Mouse (Mus musculus) kidney, embryonic 14.5 days (tissue): Measurements from ENCODE around the gene Has3. TPM values are rescaled to one million over a fixed set of nuclear protein-coding genes. Genes with fewer than 3 reads are reported as not detected.

Source experiments
- ATAC-seq: fragments of 200-750 bp; cut with Nextera tagmentation; 2 replicates; pipeline ENCODE4 v1.8.0; 2017; ENCODE audit warnings: moderate number of reproducible peaks, mild to moderate bottlenecking, moderate TSS enrichment, moderate library complexity; ENCODE audit not compliant: low FRiP score, low TSS enrichment
- H3K27ac ChIP-seq: fragments of 300-500 bp; sonication (generic); 2 replicates; pipeline ENCODE4 v1.5.1; 2014; ENCODE audit warnings: low read depth, mild to moderate bottlenecking, low read length, moderate library complexity, mixed read lengths
- H3K27me3 ChIP-seq: fragments of 300-500 bp; sonication (generic); 2 replicates; pipeline ENCODE4 v1.6.1; 2014; ENCODE audit warnings: mild to moderate bottlenecking, low read length; ENCODE audit not compliant: control insufficient read depth, insufficient read depth
- H3K36me3 ChIP-seq: fragments of 300-500 bp; sonication (generic); 2 replicates; pipeline ENCODE4 v1.6.1; 2014; ENCODE audit warnings: low read length, mixed read lengths; ENCODE audit not compliant: control insufficient read depth, insufficient read depth
- H3K4me1 ChIP-seq: fragments of 300-500 bp; sonication (generic); 2 replicates; pipeline ENCODE4 v1.6.1; 2014; ENCODE audit warnings: low read length, mixed read lengths; ENCODE audit not compliant: control insufficient read depth, insufficient read depth
- H3K4me2 ChIP-seq: fragments of 300-500 bp; sonication (generic); replicated peaks from 2 replicates; pipeline ENCODE4 v1.6.1; 2014; ENCODE audit warnings: low read depth, mild to moderate bottlenecking, low read length
- H3K4me3 ChIP-seq: fragments of 300-500 bp; sonication (generic); 2 replicates; pipeline ENCODE4 v1.5.1; 2014; ENCODE audit warnings: mild to moderate bottlenecking, low read length
- H3K9ac ChIP-seq: fragments of 300-500 bp; sonication (generic); 2 replicates; pipeline ENCODE4 v1.6.1; 2014; ENCODE audit warnings: low read depth, mild to moderate bottlenecking, low read length, moderate library complexity
- H3K9me3 ChIP-seq: fragments of 300-500 bp; sonication (generic); 2 replicates; pipeline ENCODE4 v1.6.1; 2016; ENCODE audit warnings: low read length; ENCODE audit not compliant: control insufficient read depth
- WGBS: fragments of 180-500 bp; shearing (Covaris S2); extraction: QIAGEN DNeasy Blood & Tissue Kit; methylation state at CpG from one replicate; pipeline ENCODE4 v1.1.7; 2014; 5-methylcytosine and 5-hydroxymethylcytosine counted together
- polyA plus RNA-seq: library from polyadenylated mRNA; unstranded; fragments of >200 nt; fragmentation: Nextera tagmentation; extraction: Ambion mirVana; gene quantifications from 2 replicates; pipeline ENCODE4 v1.2.1, GENCODE M21; 2014

Gene Has3
- 1.2 and 1.3 TPM in 2 replicates for polyA plus RNA-seq

GRCm38 (mm10) chr8:106870051-106870450 is at the start of gene Has3:
Has3 (plus strand) TSS chr8:106870242.
- H3K27me3 ChIP-seq = peaks cover 18% of the 10 kb centered on the region; the same call in 1 of the 2 replicates
- H3K9ac ChIP-seq = peak within 1 kb of the TSS; percentile 60
- no peak for ATAC-seq
- peak within 1 kb of the TSS; percentile 54 for H3K4me3 ChIP-seq
- H3K9me3 ChIP-seq = no peaks in the 10 kb centered on the region
- under 1% methylated on average over 18 of the region's 18 CpGs for WGBS
- peaks cover 20% of the 10 kb centered on the region for H3K4me1 ChIP-seq
- peak within 1 kb of the TSS; percentile 98 for H3K4me2 ChIP-seq
- peaks cover 8% of the 10 kb centered on the region for H3K36me3 ChIP-seq
- no peak within 1 kb of the TSS for H3K27ac ChIP-seq

DNA sequence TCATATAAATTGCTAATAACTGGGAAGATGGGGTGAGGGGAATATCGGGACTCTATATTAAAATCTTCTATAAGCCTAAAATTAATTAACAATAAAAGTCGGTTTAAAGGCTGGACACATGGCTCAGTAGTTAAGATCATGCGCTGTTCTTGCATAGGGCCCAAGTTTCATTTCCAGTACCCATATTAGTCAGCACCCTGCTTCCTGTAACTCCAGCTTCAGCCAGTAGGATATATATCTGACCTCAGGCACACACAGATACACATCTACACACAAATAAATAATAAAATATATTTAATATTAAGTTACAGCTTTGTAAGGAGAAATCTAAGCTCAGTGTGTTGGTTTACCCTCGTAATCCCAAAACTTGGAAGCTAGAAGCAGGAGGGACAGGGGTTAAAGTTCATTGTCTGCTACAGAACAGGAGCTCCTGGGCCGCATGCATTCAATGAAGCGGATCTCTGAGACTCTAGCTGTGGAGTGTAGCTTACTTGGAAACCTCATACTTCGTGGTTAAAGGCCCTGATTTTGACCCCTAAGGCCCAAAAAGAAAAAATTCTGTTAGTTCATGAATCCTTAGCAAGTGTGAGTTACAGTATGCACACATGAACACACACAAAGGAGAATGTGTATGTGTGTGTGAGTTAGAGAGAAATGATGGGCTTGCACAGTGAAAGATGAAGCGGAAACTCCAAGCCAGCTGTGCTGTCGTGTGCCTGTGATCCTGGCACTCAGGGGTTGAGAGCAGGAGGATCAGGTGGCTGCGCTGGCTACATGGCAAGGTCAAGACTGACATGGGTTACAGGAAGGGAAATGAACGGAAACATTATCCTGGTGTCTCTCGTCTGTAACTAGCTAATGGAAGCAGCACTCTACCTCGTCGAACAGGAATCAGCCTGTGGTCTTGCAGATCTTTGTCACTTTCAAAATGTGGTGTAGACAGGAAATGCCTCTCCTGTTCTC is 49.2 kb upstream of the Has3 start:
- peak overlapping the region; percentile 56; the same call in 1 of the 2 replicates for H3K27ac ChIP-seq
- WGBS = 35% methylated on average over 14 of the region's 14 CpGs

DNA sequence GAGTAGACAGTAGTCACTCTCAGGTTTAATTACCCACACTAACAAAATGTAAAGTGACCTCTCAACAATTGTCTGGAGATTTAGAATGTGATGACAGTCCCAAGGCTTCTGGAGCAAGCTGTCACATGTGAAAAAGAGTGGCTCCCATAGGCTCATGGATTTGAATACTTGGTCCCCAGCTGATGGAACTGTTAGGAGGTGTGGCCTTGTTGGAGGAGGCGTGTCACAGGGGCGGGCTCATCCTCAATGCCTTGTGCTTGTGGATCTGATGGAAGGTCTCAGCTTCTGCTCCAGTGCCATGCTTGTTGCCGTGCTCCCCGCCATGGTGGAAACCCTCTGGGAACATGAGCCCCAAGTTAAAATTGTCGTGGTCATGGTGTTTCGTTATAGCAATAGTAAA is 41.1 kb upstream of the Has3 start:
- Histone ChIP-seq H3K9ac (no peak overlapping the region), H3K36me3 (no peaks in the 10 kb centered on the region), H3K27me3 (no peaks in the 10 kb centered on the region), H3K4me3 (no peak overlapping the region), H3K4me1 (no peaks in the 10 kb centered on the region), H3K9me3 (no peaks in the 10 kb centered on the region), H3K4me2 (no peak overlapping the region), H3K27ac (no peak overlapping the region)
- ATAC-seq = no peak
- 87% methylated on average over 6 of the region's 6 CpGs for WGBS

More for the DNA sequence above, 49.2 kb upstream of the Has3 start:
- no peak overlapping the region for H3K9ac ChIP-seq
- H3K4me3 ChIP-seq = no peak overlapping the region
- peak; percentile 70; the same call in 1 of the 2 replicates for ATAC-seq
- H3K4me1 ChIP-seq = peaks cover 9% of the 10 kb centered on the region; the same call in 1 of the 2 replicates
- no peaks in the 10 kb centered on the region for H3K9me3 ChIP-seq
- H3K4me2 ChIP-seq = no peak overlapping the region
- no peaks in the 10 kb centered on the region; the same call in 1 of the 2 replicates for H3K36me3 ChIP-seq
- no peaks in the 10 kb centered on the region for H3K27me3 ChIP-seq

DNA sequence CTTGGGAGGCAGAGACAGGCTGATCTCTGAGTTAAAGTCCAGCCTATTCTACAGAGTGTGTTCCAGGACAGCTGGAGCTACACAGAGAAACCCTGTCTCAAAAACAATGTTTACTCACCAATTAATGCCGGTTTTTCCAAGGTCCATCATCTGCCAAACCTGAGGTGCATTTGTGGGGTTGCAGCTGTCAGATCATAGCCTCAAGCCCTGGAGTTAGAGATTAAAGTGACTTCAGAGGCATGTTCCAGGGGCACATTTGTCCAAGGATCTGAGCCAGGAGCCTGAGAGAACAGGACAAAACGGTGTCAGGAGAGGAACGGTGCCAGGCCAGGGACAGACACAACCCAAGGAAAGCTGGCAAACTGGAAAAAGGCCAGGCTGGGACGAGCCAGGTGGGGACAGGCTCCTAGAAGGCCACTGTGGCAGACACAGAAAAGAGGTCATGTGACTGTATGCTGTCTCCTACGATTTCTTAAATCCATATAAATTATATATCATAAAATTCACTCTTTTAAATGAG is 40.5 kb upstream of the Has3 start:
- H3K4me2 ChIP-seq = no peak overlapping the region
- ATAC-seq = no peak
- no peaks in the 10 kb centered on the region for H3K27me3 ChIP-seq
- no peak overlapping the region for H3K4me3 ChIP-seq
- H3K36me3 ChIP-seq = no peaks in the 10 kb centered on the region
- H3K9me3 ChIP-seq = no peaks in the 10 kb centered on the region
- H3K9ac ChIP-seq = no peak overlapping the region
- H3K27ac ChIP-seq = no peak overlapping the region
- 89% methylated on average over 5 of the region's 5 CpGs for WGBS
- H3K4me1 ChIP-seq = no peaks in the 10 kb centered on the region

GRCm38 (mm10) chr8:106834899-106835298 is 35.1 kb upstream of the Has3 start:
- H3K4me3 ChIP-seq = no peak overlapping the region
- ATAC-seq = no peak
- H3K4me2 ChIP-seq = no peak overlapping the region
- H3K36me3 ChIP-seq = no peaks in the 10 kb centered on the region
- H3K27ac ChIP-seq = no peak overlapping the region
- H3K9ac ChIP-seq = no peak overlapping the region
- no peaks in the 10 kb centered on the region for H3K27me3 ChIP-seq
- H3K4me1 ChIP-seq = 0 out of 2 replicates have a peak, but pooled peaks cover 7% of the 10 kb centered on the region
- WGBS = 76% methylated on average over 1 of the region's 1 CpGs
- H3K9me3 ChIP-seq = no peaks in the 10 kb centered on the region

- Histone ChIP-seq H3K4me1 (0 out of 2 replicates have a peak, but pooled peaks cover 7% of the 10 kb centered on the region), H3K27ac (no peak overlapping the region), H3K27me3 (no peaks in the 10 kb centered on the region), H3K4me3 (no peak overlapping the region), H3K9ac (no peak overlapping the region), H3K4me2 (no peak overlapping the region), H3K36me3 (no peaks in the 10 kb centered on the region), H3K9me3 (no peaks in the 10 kb centered on the region)
- ATAC-seq = no peak
- 63% methylated on average over 6 of the region's 6 CpGs for WGBS
Observed at GRCm38 (mm10) chr8:106836525-106836924, 33.5 kb upstream of the Has3 start.

GRCm38 (mm10) chr8:106838803-106839202 is 31.2 kb upstream of the Has3 start:
- Histone ChIP-seq H3K9me3 (no peaks in the 10 kb centered on the region), H3K4me2 (no peak overlapping the region), H3K27me3 (no peaks in the 10 kb centered on the region), H3K9ac (no peak overlapping the region), H3K4me3 (no peak overlapping the region), H3K36me3 (no peaks in the 10 kb centered on the region), H3K4me1 (0 out of 2 replicates have a peak, but pooled peaks cover 7% of the 10 kb centered on the region), H3K27ac (no peak overlapping the region)
- 65% methylated on average over 6 of the region's 6 CpGs for WGBS
- no peak for ATAC-seq

DNA sequence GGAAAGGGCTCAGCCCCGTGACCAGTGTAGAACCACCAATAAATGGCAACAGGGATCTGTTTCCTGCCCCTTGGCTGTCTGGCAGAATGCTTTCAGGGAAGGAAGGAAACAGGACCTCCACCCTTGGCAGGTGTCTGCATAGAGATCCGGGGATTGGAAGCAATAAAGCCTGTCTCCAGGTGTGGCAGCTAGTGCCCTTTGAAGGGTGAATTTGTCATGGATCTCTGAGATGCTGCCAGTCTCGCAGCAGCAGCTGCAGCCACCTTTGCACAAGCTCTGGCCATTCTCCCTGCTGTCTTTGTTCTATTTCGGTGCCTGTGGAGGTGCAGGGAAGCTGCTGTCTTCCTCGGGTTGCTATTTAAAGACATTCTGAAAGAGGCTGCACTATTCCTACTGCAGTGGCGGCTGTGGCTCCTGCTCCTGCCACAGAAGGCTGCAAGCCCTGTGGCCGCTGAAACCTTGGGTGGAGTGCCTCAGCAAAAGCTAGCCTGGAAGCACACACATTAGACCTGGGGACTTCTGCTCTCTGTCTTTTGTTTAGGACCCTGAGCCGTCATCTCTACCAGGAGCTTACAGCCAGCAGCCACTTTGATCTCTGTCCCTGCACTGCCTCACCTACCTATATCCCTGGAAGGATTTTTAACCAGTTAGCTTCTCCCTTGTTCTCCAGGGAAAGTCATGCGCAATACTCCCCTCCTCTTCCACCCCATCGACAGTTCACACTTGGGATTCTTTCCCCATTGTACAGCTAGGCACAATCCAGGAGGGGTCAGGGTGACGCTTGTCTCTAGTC is 30.6 kb upstream of the Has3 start:
- Histone ChIP-seq H3K4me1 (0 out of 2 replicates have a peak, but pooled peaks cover 7% of the 10 kb centered on the region), H3K27me3 (no peaks in the 10 kb centered on the region), H3K36me3 (no peaks in the 10 kb centered on the region), H3K4me3 (no peak overlapping the region), H3K4me2 (no peak overlapping the region), H3K9ac (no peak overlapping the region), H3K9me3 (no peaks in the 10 kb centered on the region), H3K27ac (peak overlapping the region; percentile 24; the same call in 1 of the 2 replicates)
- no peak for ATAC-seq
- WGBS = 34% methylated on average over 11 of the region's 11 CpGs
